Mouse (Mus musculus): Measurements from ENCODE around the gene Slc29a3.

The Slc29a3 gene

GRCm38 (mm10) chr10:60752040-60753020, at the start of gene Slc29a3:
Gene Slc29a3, minus strand, starts transcription at chr10:60752794.
- DNase-seq (ENCODE audit: low read depth, low spot score), result peak; percentile 97

GRCm38 (mm10) chr10:60801898-60802412, 49.4 kb upstream of the Slc29a3 start:
- no peak for DNase-seq (ENCODE audit: low read depth, low spot score)

GRCm38 (mm10) chr10:60801168-60801897, 48.7 kb upstream of the Slc29a3 start:
- DNase-seq (ENCODE audit: low read depth, low spot score), result no peak

- DNase-seq (ENCODE audit: low read depth, low spot score), result no peak
Observed at GRCm38 (mm10) chr10:60800295-60801167, 47.9 kb upstream of the Slc29a3 start.

- no peak for DNase-seq (ENCODE audit: low read depth, low spot score)
Observed at GRCm38 (mm10) chr10:60797682-60798422, 45.3 kb upstream of the Slc29a3 start.

GRCm38 (mm10) chr10:60796474-60796873, 43.9 kb upstream of the Slc29a3 start:
- no peak for DNase-seq (ENCODE audit: low read depth, low spot score)

- DNase-seq (ENCODE audit: low read depth, low spot score), result no peak
Observed at GRCm38 (mm10) chr10:60796028-60796427, 43.4 kb upstream of the Slc29a3 start.

GRCm38 (mm10) chr10:60794792-60795191, 42.2 kb upstream of the Slc29a3 start:
- DNase-seq (ENCODE audit: low read depth, low spot score), result no peak

- no peak for DNase-seq (ENCODE audit: low read depth, low spot score)
Observed at GRCm38 (mm10) chr10:60794374-60794773, 41.8 kb upstream of the Slc29a3 start.

GRCm38 (mm10) chr10:60792841-60793240, 40.2 kb upstream of the Slc29a3 start:
- DNase-seq (ENCODE audit: low read depth, low spot score), result no peak

GRCm38 (mm10) chr10:60792365-60792764, 39.8 kb upstream of the Slc29a3 start:
- no peak for DNase-seq (ENCODE audit: low read depth, low spot score)

GRCm38 (mm10) chr10:60790912-60791311, 38.3 kb upstream of the Slc29a3 start:
- no peak for DNase-seq (ENCODE audit: low read depth, low spot score)

GRCm38 (mm10) chr10:60787303-60788074, 34.9 kb upstream of the Slc29a3 start:
- no peak for DNase-seq (ENCODE audit: low read depth, low spot score)

- no peak for DNase-seq (ENCODE audit: low read depth, low spot score)
Observed at GRCm38 (mm10) chr10:60783608-60784007, 31.0 kb upstream of the Slc29a3 start.

GRCm38 (mm10) chr10:60779628-60780027, 27.0 kb upstream of the Slc29a3 start:
- DNase-seq (ENCODE audit: low read depth, low spot score), result peak; percentile 81

- peak; percentile 46 for DNase-seq (ENCODE audit: low read depth, low spot score)
Observed at GRCm38 (mm10) chr10:60778542-60778941, 25.9 kb upstream of the Slc29a3 start.

- peak; percentile 48 for DNase-seq (ENCODE audit: low read depth, low spot score)
Observed at GRCm38 (mm10) chr10:60775473-60775872, 22.9 kb upstream of the Slc29a3 start.

GRCm38 (mm10) chr10:60774616-60775015, 22.0 kb upstream of the Slc29a3 start:
- no peak for DNase-seq (ENCODE audit: low read depth, low spot score)

- no peak for DNase-seq (ENCODE audit: low read depth, low spot score)
Observed at GRCm38 (mm10) chr10:60770855-60771254, 18.3 kb upstream of the Slc29a3 start.

GRCm38 (mm10) chr10:60768614-60769013, 16.0 kb upstream of the Slc29a3 start:
- DNase-seq (ENCODE audit: low read depth, low spot score), result no peak

Data from CD4-positive, CD25-positive, alpha-beta regulatory T cell, adult 2 months (primary cell).